Mouse (Mus musculus) cortical plate, adult 2 months (tissue): ENCODE measurements around the gene Cadm2. TPM values are rescaled to one million over a fixed set of nuclear protein-coding genes. Genes with fewer than 3 reads are reported as not detected.

Experiments
- H3K27ac ChIP-seq: fragments of 200-500 bp; 2 replicates; pipeline ENCODE4 v1.5.1; 2012; ENCODE audit warnings: low read length, control low read depth, inconsistent platforms; ENCODE audit not compliant: insufficient read depth
- H3K4me1 ChIP-seq: fragments of 200-500 bp; 2 replicates; pipeline ENCODE4 v1.6.1; 2011; ENCODE audit warnings: low read length; ENCODE audit not compliant: control insufficient read depth, insufficient read depth
- H3K4me3 ChIP-seq: fragments of 200-500 bp; 2 replicates; pipeline ENCODE4 v1.5.1; 2011; ENCODE audit warnings: mild to moderate bottlenecking, low read length, control low read depth; ENCODE audit not compliant: insufficient read depth
- CTCF ChIP-seq: fragments of 200-500 bp; IDR thresholded peaks from 2 replicates; pipeline ENCODE4 v1.5.1; 2011; ENCODE audit warnings: mild to moderate bottlenecking, control low read depth, low read length; ENCODE audit not compliant: insufficient read depth; ENCODE audit errors: extremely low read depth
- POLR2A ChIP-seq: fragments of 200-500 bp; IDR thresholded peaks from 2 replicates; pipeline ENCODE4 v1.6.1; 2011; ENCODE audit warnings: mild to moderate bottlenecking, low read length, control low read depth; ENCODE audit not compliant: insufficient read depth; ENCODE audit errors: extremely low read depth
- polyA plus RNA-seq: library from polyadenylated mRNA; depleted of rRNA; stranded (reverse); fragments of >200 nt; gene quantifications from 2 replicates; pipeline ENCODE4 v1.2.3, GENCODE M21; 2012

The Cadm2 gene
- polyA plus RNA-seq, 1 experiment, result 72.3 TPM

DNA sequence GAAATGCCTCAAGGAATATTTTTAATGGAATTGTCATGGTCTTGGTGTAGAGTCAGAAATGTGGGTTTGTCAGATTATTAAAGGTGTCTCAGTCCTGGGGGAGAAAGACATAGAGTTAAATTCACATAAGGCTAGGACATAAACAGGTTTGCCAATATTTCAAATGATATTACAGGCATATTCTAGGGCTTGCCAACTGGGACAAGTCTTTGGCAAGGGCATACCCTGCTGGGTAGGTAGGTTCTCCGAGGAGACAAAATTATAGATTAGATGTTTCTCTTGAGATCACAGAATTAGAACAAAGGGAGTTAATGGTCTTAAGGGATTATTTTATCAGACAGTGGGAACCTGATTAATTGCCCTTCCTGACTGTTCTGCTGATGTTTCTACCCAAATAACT lies 434.4 kb downstream of the Cadm2 start:
- TF ChIP-seq CTCF, result no peak
- no peak for TF ChIP-seq POLR2A
- Histone ChIP-seq H3K4me1 (peaks cover 1% of the 10 kb centered on the region; the same call in 1 of the 2 replicates), H3K27ac (no peak overlapping the region), H3K4me3 (no peak overlapping the region)

DNA sequence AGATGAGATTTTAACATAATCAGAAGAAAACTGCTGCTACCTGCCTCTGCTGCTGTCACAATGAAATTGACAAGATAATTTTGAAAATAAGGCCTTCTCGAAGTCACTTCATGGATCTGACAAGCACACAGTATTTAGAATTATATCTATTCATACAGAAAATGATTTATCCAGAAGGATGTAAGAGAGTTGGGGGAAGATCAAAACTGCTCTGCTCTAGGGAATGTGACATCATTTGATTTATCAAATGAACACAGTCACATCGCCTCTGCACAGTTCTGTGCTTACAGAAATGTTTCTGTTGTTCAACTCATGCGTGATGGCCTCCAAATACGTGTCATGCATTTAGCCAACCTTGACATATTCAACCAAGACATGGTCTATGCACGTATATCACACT lies 437.8 kb downstream of the Cadm2 start:
- no peak for TF ChIP-seq CTCF
- TF ChIP-seq POLR2A, result no peak
- no peak overlapping the region for H3K27ac ChIP-seq

DNA sequence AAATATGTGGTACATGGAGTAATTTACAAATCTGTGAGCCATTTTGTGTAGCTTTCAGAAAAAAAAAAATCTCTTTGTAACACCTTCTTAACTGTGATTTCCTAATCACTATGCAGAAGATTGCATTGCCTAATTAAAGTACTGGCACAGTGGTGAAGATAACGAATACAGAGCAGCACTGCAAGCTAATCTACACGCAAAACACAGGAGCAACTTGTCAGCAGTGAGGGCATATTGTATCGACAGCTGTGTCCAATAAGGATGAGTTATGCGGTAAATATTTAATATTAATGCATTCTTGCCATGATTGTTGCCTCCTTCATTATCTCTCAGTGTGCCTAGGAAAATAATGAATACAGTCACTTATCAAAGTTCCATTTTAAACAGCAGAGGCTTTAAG lies 445.3 kb downstream of the Cadm2 start:
- TF ChIP-seq CTCF (no peak), POLR2A (no peak)
- H3K4me3 ChIP-seq, result no peak overlapping the region
- H3K4me1 ChIP-seq, result no peaks in the 10 kb centered on the region
- no peak overlapping the region for H3K27ac ChIP-seq

More for the DNA sequence above, 437.8 kb downstream of the Cadm2 start:
- Histone ChIP-seq H3K4me1 (peaks cover 1% of the 10 kb centered on the region; the same call in 1 of the 2 replicates), H3K4me3 (no peak overlapping the region)

- Histone ChIP-seq H3K4me3 (no peak overlapping the region), H3K27ac (no peak overlapping the region), H3K4me1 (no peaks in the 10 kb centered on the region; the same call in 1 of the 2 replicates)
- TF ChIP-seq CTCF (no peak), POLR2A (no peak)
Observed at GRCm38 (mm10) chr16:67162211-67162790, 458.4 kb downstream of the Cadm2 start.

DNA sequence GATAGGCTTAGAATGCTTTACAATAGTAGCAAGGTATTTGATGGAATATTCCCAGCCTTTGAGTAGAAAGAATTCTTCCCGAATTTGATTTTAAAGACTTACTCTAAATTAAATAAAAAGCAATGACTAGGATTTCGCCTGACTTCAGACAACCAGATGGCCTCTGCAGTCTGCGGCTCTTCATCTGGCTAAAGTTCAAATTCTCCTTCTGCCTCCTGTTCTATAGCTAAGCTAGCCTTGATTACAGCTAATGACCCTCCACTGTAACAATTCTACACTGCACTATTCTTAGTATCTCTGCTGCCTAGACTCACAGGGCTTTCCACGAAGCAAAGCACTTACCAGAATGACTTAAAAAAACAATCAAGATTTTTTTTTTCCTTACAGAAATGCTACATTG lies 495.9 kb downstream of the Cadm2 start:
- no peak overlapping the region for H3K4me3 ChIP-seq
- no peak overlapping the region for H3K27ac ChIP-seq
- no peak for TF ChIP-seq CTCF
- no peak for TF ChIP-seq POLR2A
- H3K4me1 ChIP-seq, result peaks cover 4% of the 10 kb centered on the region; the same call in 1 of the 2 replicates

GRCm38 (mm10) chr16:67122532-67122931 lies 498.2 kb downstream of the Cadm2 start:
- peaks cover 4% of the 10 kb centered on the region; the same call in 1 of the 2 replicates for H3K4me1 ChIP-seq
- peak overlapping the region; percentile 17; the same call in 1 of the 2 replicates for H3K27ac ChIP-seq
- no peak overlapping the region for H3K4me3 ChIP-seq
- TF ChIP-seq CTCF (no peak), POLR2A (no peak)

DNA sequence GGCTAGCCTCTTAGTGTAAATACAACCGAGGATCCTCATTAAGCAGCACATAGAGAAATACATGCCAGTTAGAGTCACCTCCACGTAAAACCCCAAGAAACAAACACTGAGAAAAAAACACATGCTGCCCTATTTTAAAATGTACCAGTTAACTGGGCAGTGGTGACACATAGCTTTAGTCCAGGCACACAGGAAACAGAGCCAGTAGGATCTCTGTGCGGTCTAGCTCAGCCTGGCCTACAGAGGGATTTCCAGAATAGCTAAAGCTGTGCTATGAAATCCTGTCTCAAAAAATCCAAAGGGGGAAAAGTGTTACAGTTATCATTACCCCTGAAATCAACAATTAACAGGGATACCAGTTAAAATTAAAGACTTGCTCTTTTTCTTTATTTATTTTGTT lies 498.9 kb downstream of the Cadm2 start:
- Histone ChIP-seq H3K4me3 (no peak overlapping the region), H3K4me1 (peaks cover 4% of the 10 kb centered on the region; the same call in 1 of the 2 replicates), H3K27ac (no peak overlapping the region)
- TF ChIP-seq CTCF, result no peak

DNA sequence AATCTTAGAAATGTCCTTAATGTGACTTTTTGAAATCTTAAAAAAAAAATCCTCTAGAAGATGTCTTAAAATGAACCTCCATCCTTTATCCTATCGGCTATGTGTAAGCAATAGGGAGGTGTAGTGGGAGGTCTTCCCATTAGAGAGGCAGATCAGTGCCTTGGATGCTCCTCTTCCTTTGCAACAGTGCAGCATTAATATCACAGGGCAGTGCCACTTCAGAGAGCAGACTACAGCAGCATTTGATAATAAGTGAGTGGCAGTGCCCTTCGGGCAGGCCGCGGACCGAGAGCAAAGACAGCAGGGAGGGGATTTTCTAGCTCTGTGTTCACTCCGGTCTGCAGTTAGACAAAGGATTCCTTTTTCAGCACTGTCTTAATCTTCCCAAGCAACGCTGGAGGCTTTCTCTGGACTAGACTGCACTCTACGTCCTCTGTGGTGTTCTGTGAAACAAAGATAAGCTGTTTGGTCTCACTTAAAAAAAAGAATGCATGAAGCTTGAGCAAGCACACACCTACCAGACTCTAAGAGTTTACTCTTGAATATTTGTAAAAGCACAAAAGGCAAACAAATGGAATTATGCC lies 514.1 kb downstream of the Cadm2 start:
- TF ChIP-seq CTCF (no peak), POLR2A (no peak)
- H3K27ac ChIP-seq, result no peak overlapping the region
- peaks cover 2% of the 10 kb centered on the region; the same call in 1 of the 2 replicates for H3K4me1 ChIP-seq
- no peak overlapping the region for H3K4me3 ChIP-seq

GRCm38 (mm10) chr16:67096706-67097105 lies 524.0 kb downstream of the Cadm2 start:
- TF ChIP-seq CTCF (no peak), POLR2A (no peak)
- H3K4me1 ChIP-seq, result no peaks in the 10 kb centered on the region
- no peak overlapping the region for H3K4me3 ChIP-seq
- no peak overlapping the region for H3K27ac ChIP-seq

DNA sequence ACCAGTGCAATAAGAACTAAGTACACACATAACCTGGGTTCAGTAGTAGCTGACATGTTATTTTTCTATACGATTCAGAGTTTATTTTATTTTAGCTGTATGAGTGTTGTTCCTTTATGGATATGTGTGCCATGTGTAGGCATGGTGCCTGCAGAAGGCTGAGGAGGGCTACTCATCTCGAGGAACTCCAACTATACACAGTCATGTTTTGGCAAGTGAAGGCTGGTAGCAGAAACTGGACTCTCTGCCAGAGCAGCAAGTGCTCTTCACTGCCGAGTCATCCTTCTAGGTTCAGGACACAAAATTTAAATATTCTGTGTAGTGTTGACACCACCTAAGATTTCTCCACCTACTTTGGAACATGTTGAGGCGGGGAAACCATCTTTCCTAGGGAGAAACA lies 524.8 kb downstream of the Cadm2 start:
- Histone ChIP-seq H3K4me3 (no peak overlapping the region), H3K27ac (no peak overlapping the region), H3K4me1 (no peaks in the 10 kb centered on the region)
- TF ChIP-seq POLR2A (no peak), CTCF (no peak)
